Mouse (Mus musculus) mammary gland, adult 2 months (tissue): Measurements from ENCODE around the gene Prdm2. TPM values are rescaled to one million over a fixed set of nuclear protein-coding genes. Genes with fewer than 3 reads are reported as not detected.

ENCODE experiments used
- polyA plus RNA-seq: library from polyadenylated mRNA; depleted of rRNA; stranded (reverse); fragments of >200 nt; gene quantifications from 2 replicates; pipeline ENCODE4 v1.2.3, GENCODE M21; 2012; ENCODE audit warnings: low replicate concordance; rRNA removed

Gene Prdm2
- polyA plus RNA-seq: 10.0 and 11.2 TPM in 2 replicates

DNA sequence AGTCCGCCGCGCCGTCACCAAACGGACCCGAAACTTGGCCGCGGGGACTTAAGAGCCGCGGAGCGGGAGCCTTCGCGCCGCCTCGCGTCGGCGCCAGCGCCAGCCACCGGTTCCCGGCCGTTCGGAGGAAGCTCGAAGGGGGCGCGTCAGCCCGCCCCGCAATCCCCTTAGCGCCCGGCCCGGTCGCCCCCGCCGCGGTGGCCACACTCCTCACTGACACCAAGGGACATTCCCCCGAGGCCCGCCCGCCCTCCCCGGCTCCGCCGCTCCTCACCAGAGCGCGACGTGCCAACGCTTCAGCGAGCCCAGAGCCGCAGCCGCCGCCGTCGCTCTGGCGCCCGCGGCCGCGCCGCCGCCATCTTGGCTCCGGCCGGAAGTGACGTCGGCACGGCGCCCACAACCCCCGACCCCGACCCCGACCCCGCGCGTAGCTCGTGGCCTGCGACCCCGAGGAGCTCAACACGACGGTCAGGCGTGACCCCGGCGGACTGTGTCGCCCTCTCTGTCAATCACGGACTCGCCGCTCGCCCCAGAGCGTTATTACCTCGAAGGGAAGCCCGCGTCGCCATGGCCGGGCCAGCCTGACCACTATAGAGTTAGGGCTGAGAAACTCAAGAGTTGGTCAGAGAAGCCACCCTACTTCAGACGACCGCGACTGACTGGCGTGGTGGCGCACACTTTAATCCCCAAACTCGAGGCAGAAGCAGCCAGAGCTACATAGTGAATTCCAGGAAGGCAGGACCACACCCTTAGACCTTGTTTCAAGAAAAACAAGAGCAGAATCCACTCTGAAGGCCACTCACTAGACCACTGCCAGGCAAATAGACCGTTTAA lies at the start of gene Prdm2:
Prdm2 (minus strand) TSS at position 655 of the 834 bp plus-strand sequence.

Other genes with a start within 250 kb of the Prdm2 start
- gene Pdpn, start 86.6 kb upstream of the Prdm2 start, polyA plus RNA-seq: 4.9 and 9.3 TPM in 2 replicates
- gene Lrrc38, start 136.8 kb upstream of the Prdm2 start, polyA plus RNA-seq: 8.2 TPM in 1 of 2 replicates, not detected in the other
- gene Pramel1, start 181.4 kb upstream of the Prdm2 start, polyA plus RNA-seq: not detected in 2 replicates
- 5.3 and 9.7 TPM in 2 replicates for gene Pramef8, start 199.4 kb upstream of the Prdm2 start, polyA plus RNA-seq
- not detected in 2 replicates for gene Oog4, start 237.3 kb upstream of the Prdm2 start, polyA plus RNA-seq